Mouse (Mus musculus) left cerebral cortex, adult 2 months (tissue): ENCODE measurements around the gene Ostf1. TPM values are rescaled to one million over a fixed set of nuclear protein-coding genes. Genes with fewer than 3 reads are reported as not detected.

Experiments used
- DNase-seq, 2 experiments: peaks; one replicate each; pipeline ENCODE4 v3.0.0; 2021 to 2022; ENCODE audit warnings: low spot score in 2 of 2, mixed read lengths in 1 of 2; ENCODE audit errors: extremely low spot score in 1 of 2
- H3K27ac ChIP-seq: fragments of 200-600 bp; 2 replicates; pipeline ENCODE4 v1.8.1; 2022
- H3K4me3 ChIP-seq: fragments of 200-600 bp; 2 replicates; pipeline ENCODE4 v1.8.1; 2022
- CTCF ChIP-seq: fragments of 200-600 bp; IDR thresholded peaks from 2 replicates; pipeline ENCODE4 v1.8.1; 2022; ENCODE audit warnings: antibody characterized with exemption, mild to moderate bottlenecking, moderate library complexity
- intact Hi-C: fragments of 180-260 bp; cut with DNase I; formaldehyde crosslinking; loops from one replicate; pipeline ENCODE4 v1.15.1; 2025
- total RNA-seq, 2 experiments: library from RNA; stranded (reverse); gene quantifications; 2 replicates each; pipeline ENCODE4 v1.2.3; 2021

The Ostf1 gene
- total RNA-seq, 2 experiments from 2014 or later = 18.8 to 19.7 TPM

- intact Hi-C loops = no loop called here
- TF ChIP-seq CTCF = no peak
- DNase-seq = no peak
- H3K4me3 ChIP-seq = no peak overlapping the region
- H3K27ac ChIP-seq = no peak overlapping the region
Observed at GRCm38 (mm10) chr19:18578216-18579011, 53.2 kb downstream of the Ostf1 start.

- H3K4me3 ChIP-seq = no peak overlapping the region
- no peak for DNase-seq
- H3K27ac ChIP-seq = no peak overlapping the region
- TF ChIP-seq CTCF = no peak
- intact Hi-C loops = no loop called here
Observed at GRCm38 (mm10) chr19:18577348-18577747, 54.3 kb downstream of the Ostf1 start.

GRCm38 (mm10) chr19:18575891-18576290, 55.7 kb downstream of the Ostf1 start:
- TF ChIP-seq CTCF = no peak
- no peak for DNase-seq
- no peak overlapping the region for H3K4me3 ChIP-seq
- intact Hi-C loops = no loop called here
- no peak overlapping the region for H3K27ac ChIP-seq

- no peak overlapping the region for H3K4me3 ChIP-seq
- no peak overlapping the region for H3K27ac ChIP-seq
- DNase-seq = no peak
- intact Hi-C loops = no loop called here
- no peak for TF ChIP-seq CTCF
Observed at GRCm38 (mm10) chr19:18573907-18574306, 57.7 kb downstream of the Ostf1 start.

GRCm38 (mm10) chr19:18573443-18573842, 58.2 kb downstream of the Ostf1 start:
- H3K27ac ChIP-seq = no peak overlapping the region
- TF ChIP-seq CTCF = no peak
- intact Hi-C loops = no loop called here
- H3K4me3 ChIP-seq = no peak overlapping the region
- DNase-seq = no peak

- Histone ChIP-seq H3K27ac (no peak overlapping the region), H3K4me3 (no peak overlapping the region)
- DNase-seq = no peak
- intact Hi-C loops = loop anchor here (10.0 kb wide), 1 partner anchor 265 kb away; no protein-coding TSS in a partner anchor
- no peak for TF ChIP-seq CTCF
Observed at GRCm38 (mm10) chr19:18569496-18569895, 62.1 kb downstream of the Ostf1 start.

- H3K27ac ChIP-seq = no peak overlapping the region
- intact Hi-C loops = loop anchor here (10.0 kb wide), 1 partner anchor 266 kb away; no protein-coding TSS in a partner anchor
- H3K4me3 ChIP-seq = no peak overlapping the region
- no peak for TF ChIP-seq CTCF
- DNase-seq = no peak
Observed at GRCm38 (mm10) chr19:18568828-18569430, 62.7 kb downstream of the Ostf1 start.

GRCm38 (mm10) chr19:18567936-18568827, 63.4 kb downstream of the Ostf1 start:
- TF ChIP-seq CTCF = no peak
- no peak for DNase-seq
- intact Hi-C loops = loop anchor here (10.0 kb wide), 1 partner anchor 267 kb away; no protein-coding TSS in a partner anchor

GRCm38 (mm10) chr19:18567501-18567900, 64.1 kb downstream of the Ostf1 start:
- intact Hi-C loops = loop anchor here (10.0 kb wide), 1 partner anchor 267 kb away; no protein-coding TSS in a partner anchor
- no peak for TF ChIP-seq CTCF
- Histone ChIP-seq H3K4me3 (no peak overlapping the region), H3K27ac (no peak overlapping the region)
- DNase-seq = no peak

More at GRCm38 (mm10) chr19:18567936-18568827, 63.4 kb downstream of the Ostf1 start:
- Histone ChIP-seq H3K4me3 (no peak overlapping the region), H3K27ac (no peak overlapping the region)

GRCm38 (mm10) chr19:18557708-18558107, 73.9 kb downstream of the Ostf1 start:
- H3K4me3 ChIP-seq = no peak overlapping the region
- no peak overlapping the region for H3K27ac ChIP-seq
- intact Hi-C loops = no loop called here
- DNase-seq = no peak
- peak; percentile 80 for TF ChIP-seq CTCF

- H3K4me3 ChIP-seq = no peak overlapping the region
- TF ChIP-seq CTCF = no peak
- no peak for DNase-seq
- H3K27ac ChIP-seq = no peak overlapping the region
- intact Hi-C loops = no loop called here
Observed at GRCm38 (mm10) chr19:18555645-18556044, 76.0 kb downstream of the Ostf1 start.
